Mouse (Mus musculus) heart, adult 2 months (tissue): Measurements from ENCODE around the gene Gm44965. TPM values are rescaled to one million over a fixed set of nuclear protein-coding genes. Genes with fewer than 3 reads are reported as not detected.

Experiments used
- DNase-seq, 2 experiments: peaks; one replicate each; pipeline ENCODE4 v3.0.0; 2021
- H3K27ac ChIP-seq: fragments of 200-600 bp; 2 replicates; pipeline ENCODE4 v1.8.1; 2022
- H3K27me3 ChIP-seq: fragments of 200-500 bp; 2 replicates; pipeline ENCODE4 v1.6.1; 2012; ENCODE audit warnings: mild to moderate bottlenecking, low read length, inconsistent platforms, mixed read lengths; ENCODE audit not compliant: control insufficient read depth, insufficient read depth
- H3K36me3 ChIP-seq: fragments of 200-500 bp; 2 replicates; pipeline ENCODE4 v1.6.1; 2012; ENCODE audit warnings: low read length, inconsistent platforms; ENCODE audit not compliant: control insufficient read depth, insufficient read depth
- H3K4me1 ChIP-seq: fragments of 200-500 bp; 2 replicates; pipeline ENCODE4 v1.6.1; 2011; ENCODE audit warnings: low read length; ENCODE audit not compliant: control insufficient read depth, insufficient read depth
- H3K4me3 ChIP-seq: fragments of 200-600 bp; 2 replicates; pipeline ENCODE4 v1.8.1; 2022
- H3K79me2 ChIP-seq: fragments of 200-500 bp; replicated peaks from 2 replicates; pipeline ENCODE4 v1.6.1; 2012; ENCODE audit warnings: mild to moderate bottlenecking, inconsistent platforms, low read length, moderate library complexity, mixed read lengths; ENCODE audit not compliant: control insufficient read depth, insufficient read depth
- H3K9ac ChIP-seq: fragments of 200-500 bp; 2 replicates; pipeline ENCODE4 v1.6.1; 2012; ENCODE audit warnings: low read depth, mild to moderate bottlenecking, control low read depth, inconsistent platforms, low read length, mixed read lengths
- CTCF ChIP-seq: fragments of 200-600 bp; IDR thresholded peaks from 2 replicates; pipeline ENCODE4 v1.8.1; 2022; ENCODE audit warnings: antibody characterized with exemption, mild to moderate bottlenecking, moderate library complexity
- EP300 ChIP-seq: fragments of 200-500 bp; IDR thresholded peaks from 2 replicates; pipeline ENCODE4 v1.6.1; 2011; ENCODE audit warnings: low read depth, low read length, control low read depth; ENCODE audit not compliant: insufficient read depth
- POLR2A ChIP-seq: fragments of 200-500 bp; IDR thresholded peaks from 2 replicates; pipeline ENCODE4 v1.6.1; 2011; ENCODE audit warnings: mild to moderate bottlenecking, low read depth, low read length, control low read depth; ENCODE audit not compliant: insufficient read depth
- WGBS: fragments of 180-500 bp; shearing (Covaris S2); methylation state at CpG from one replicate; pipeline ENCODE4 v1.1.7; 2018; 5-methylcytosine and 5-hydroxymethylcytosine counted together
- intact Hi-C: fragments of 180-260 bp; cut with DNase I; formaldehyde crosslinking; loops from one replicate; pipeline ENCODE4 v1.15.1; 2025
- polyA plus RNA-seq: library from polyadenylated mRNA; depleted of rRNA; stranded (reverse); fragments of >200 nt; gene quantifications from 2 replicates; pipeline ENCODE4 v1.2.3, GENCODE M21; 2012; rRNA removed
- total RNA-seq, 2 experiments: library from RNA; stranded (reverse); gene quantifications; 2 replicates each; pipeline ENCODE4 v1.2.3; 2021

Gene Gm44965
- total and polyA plus RNA-seq, 3 experiments = not detected

DNA sequence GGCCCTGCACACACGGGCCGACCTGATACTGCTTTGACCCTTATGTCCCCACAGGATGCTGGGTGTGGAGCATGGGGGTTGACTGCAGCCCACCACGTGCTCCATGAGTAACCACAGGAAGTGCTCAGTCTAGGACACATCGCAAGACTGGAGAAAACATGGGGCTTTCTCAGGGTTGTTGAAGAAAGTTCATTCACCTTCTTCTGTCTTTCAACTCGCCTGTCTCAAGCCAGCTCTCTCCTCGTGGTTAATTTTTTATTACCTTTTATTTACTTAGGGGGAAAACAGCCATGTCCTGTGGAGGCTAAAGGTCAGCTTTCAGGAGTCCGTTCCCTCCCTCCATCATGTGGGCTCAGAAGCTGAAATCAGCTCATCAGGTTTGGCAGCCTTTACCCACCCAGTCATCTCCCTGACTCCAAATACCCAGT lies 72.4 kb downstream of the Gm44965 start:
- intact Hi-C loops = no loop called here
- TF ChIP-seq EP300 (no peak), CTCF (no peak), POLR2A (no peak)

DNA sequence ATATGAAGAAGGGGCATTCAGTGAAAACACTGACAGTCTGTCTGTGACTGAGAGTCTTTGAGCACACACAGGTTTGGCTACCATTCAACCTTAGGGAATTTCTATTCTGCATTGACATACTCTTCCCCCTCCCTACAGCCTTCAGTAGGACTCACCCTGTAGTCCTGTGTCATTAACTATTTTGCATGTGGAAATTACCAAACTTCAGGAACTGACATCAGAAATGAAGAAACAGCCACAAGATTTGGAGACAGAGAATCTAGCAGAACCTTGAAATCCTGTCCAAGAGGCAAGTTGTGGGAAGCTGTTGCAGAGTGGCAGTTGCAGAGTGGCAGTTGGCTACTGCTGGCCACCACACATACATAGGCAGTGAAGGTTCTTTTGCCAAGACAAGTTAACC lies 74.3 kb downstream of the Gm44965 start:
- Histone ChIP-seq H3K9ac (no peak overlapping the region), H3K4me3 (no peak overlapping the region), H3K27ac (no peak overlapping the region), H3K36me3 (no peaks in the 10 kb centered on the region), H3K79me2 (no peaks in the 10 kb centered on the region), H3K4me1 (no peaks in the 10 kb centered on the region), H3K27me3 (no peaks in the 10 kb centered on the region)
- TF ChIP-seq POLR2A (no peak), EP300 (no peak), CTCF (no peak)
- intact Hi-C loops = no loop called here
- DNase-seq = no peak

More for the DNA sequence above, 72.4 kb downstream of the Gm44965 start:
- WGBS = 37% methylated on average over 7 of the region's 7 CpGs
- Histone ChIP-seq H3K36me3 (no peaks in the 10 kb centered on the region), H3K4me1 (no peaks in the 10 kb centered on the region), H3K79me2 (no peaks in the 10 kb centered on the region), H3K4me3 (no peak overlapping the region), H3K27me3 (no peaks in the 10 kb centered on the region), H3K27ac (no peak overlapping the region), H3K9ac (no peak overlapping the region)
- DNase-seq = no peak

Other genes with a start within 250 kb of the Gm44965 start
- gene Krba1, start 198.4 kb upstream of the Gm44965 start, total RNA-seq = 10 to 100 TPM; 16.1 to 21.0 TPM
- gene Krba1, start 198.4 kb upstream of the Gm44965 start, polyA plus RNA-seq = 20.6 and 23.8 TPM in 2 replicates
- gene Zfp467, start 148.1 kb upstream of the Gm44965 start, total RNA-seq = 10 to 100 TPM in 1 of 2 experiments, 1 to 10 TPM in 1; 9.7 to 11.8 TPM
- gene Zfp467, start 148.1 kb upstream of the Gm44965 start, polyA plus RNA-seq = 11.0 and 13.0 TPM in 2 replicates
- gene Sspo, start 145.7 kb upstream of the Gm44965 start, total RNA-seq = under 1 TPM; 0.18 to 0.47 TPM
- gene Sspo, start 145.7 kb upstream of the Gm44965 start, polyA plus RNA-seq = 0.85 and 1.7 TPM in 2 replicates
- 10 to 100 TPM; 17.8 to 18.1 TPM for gene Atp6v0e2, start 56.3 kb upstream of the Gm44965 start, total RNA-seq
- gene Atp6v0e2, start 56.3 kb upstream of the Gm44965 start, polyA plus RNA-seq = 18.5 and 24.3 TPM in 2 replicates
- 10 to 100 TPM; 14.9 to 16.6 TPM for gene Lrrc61, start 39.1 kb upstream of the Gm44965 start, total RNA-seq
- gene Lrrc61, start 39.1 kb upstream of the Gm44965 start, polyA plus RNA-seq = 13.9 and 19.8 TPM in 2 replicates
- 10 to 100 TPM; 70.9 to 82.4 TPM for gene Rarres2, start 21.2 kb upstream of the Gm44965 start, total RNA-seq
- 93.7 and 99.3 TPM in 2 replicates for gene Rarres2, start 21.2 kb upstream of the Gm44965 start, polyA plus RNA-seq
- not detected for gene Gm45021, start 4.3 kb upstream of the Gm44965 start, total RNA-seq
- gene Gm45021, start 4.3 kb upstream of the Gm44965 start, polyA plus RNA-seq = not detected in 2 replicates
- gene Repin1, start 58 bp upstream of the Gm44965 start, total RNA-seq = 10 to 100 TPM; 30.0 to 33.2 TPM
- 27.7 and 33.1 TPM in 2 replicates for gene Repin1, start 58 bp upstream of the Gm44965 start, polyA plus RNA-seq
- 10 to 100 TPM; 11.8 to 12.9 TPM for gene Zfp775, start 8.1 kb downstream of the Gm44965 start, total RNA-seq
- 6.2 and 7.0 TPM in 2 replicates for gene Zfp775, start 8.1 kb downstream of the Gm44965 start, polyA plus RNA-seq
- gene AI854703, start 32.8 kb downstream of the Gm44965 start, total RNA-seq = under 1 TPM; 0.16 to 0.29 TPM
- gene AI854703, start 32.8 kb downstream of the Gm44965 start, polyA plus RNA-seq = 0.68 and 1.1 TPM in 2 replicates
- 1 to 10 TPM; 7.1 to 7.6 TPM for gene Gimap8, start 53.3 kb downstream of the Gm44965 start, total RNA-seq
- gene Gimap8, start 53.3 kb downstream of the Gm44965 start, polyA plus RNA-seq = 4.1 and 7.3 TPM in 2 replicates
- 1 to 10 TPM; 3.1 to 3.4 TPM for gene Gimap9, start 82.2 kb downstream of the Gm44965 start, total RNA-seq
- gene Gimap9, start 82.2 kb downstream of the Gm44965 start, polyA plus RNA-seq = 1.8 and 3.7 TPM in 2 replicates
- gene Gimap4, start 90.6 kb downstream of the Gm44965 start, total RNA-seq = 10 to 100 TPM; 22.4 to 25.3 TPM
- gene Gimap4, start 90.6 kb downstream of the Gm44965 start, polyA plus RNA-seq = 28.1 and 42.1 TPM in 2 replicates
- gene Gimap6, start 114.3 kb downstream of the Gm44965 start, total RNA-seq = 10 to 100 TPM; 34.3 to 38.1 TPM
- 19.2 and 28.6 TPM in 2 replicates for gene Gimap6, start 114.3 kb downstream of the Gm44965 start, polyA plus RNA-seq
- gene Gm28053, start 124.7 kb downstream of the Gm44965 start, total RNA-seq = 1 to 10 TPM; 3.4 to 5.6 TPM
- gene Gm28053, start 124.7 kb downstream of the Gm44965 start, polyA plus RNA-seq = not detected in 2 replicates
- gene Gimap7, start 124.7 kb downstream of the Gm44965 start, total RNA-seq = under 1 TPM in 1 of 2 experiments, not detected in 1; 0.77 TPM
- 0.29 and 0.70 TPM in 2 replicates for gene Gimap7, start 124.7 kb downstream of the Gm44965 start, polyA plus RNA-seq
- gene Gimap1, start 145.1 kb downstream of the Gm44965 start, total RNA-seq = 1 to 10 TPM; 8.9 to 9.4 TPM
- gene Gimap1, start 145.1 kb downstream of the Gm44965 start, polyA plus RNA-seq = 5.9 and 6.6 TPM in 2 replicates
- gene Gimap5, start 152.3 kb downstream of the Gm44965 start, total RNA-seq = 1 to 10 TPM; 4.6 to 5.1 TPM
- 6.2 and 6.6 TPM in 2 replicates for gene Gimap5, start 152.3 kb downstream of the Gm44965 start, polyA plus RNA-seq
- gene Gimap3, start 176.9 kb downstream of the Gm44965 start, total RNA-seq = 1 to 10 TPM; 1.0 to 1.5 TPM
- gene Gimap3, start 176.9 kb downstream of the Gm44965 start, polyA plus RNA-seq = 3.0 and 4.8 TPM in 2 replicates
- 10 to 100 TPM; 17.0 to 22.0 TPM for gene Tmem176a, start 247.0 kb downstream of the Gm44965 start, total RNA-seq
- 19.3 and 28.1 TPM in 2 replicates for gene Tmem176a, start 247.0 kb downstream of the Gm44965 start, polyA plus RNA-seq
- 10 to 100 TPM; 41.6 to 53.0 TPM for gene Tmem176b, start 247.6 kb downstream of the Gm44965 start, total RNA-seq
- 104 and 108 TPM in 2 replicates for gene Tmem176b, start 247.6 kb downstream of the Gm44965 start, polyA plus RNA-seq